Mouse (Mus musculus) liver, postnatal 0 days (tissue): ENCODE data around the gene Elp4.

ENCODE experiments used
- CTCF ChIP-seq: sonication (generic); IDR thresholded peaks from 2 replicates; pipeline ENCODE4 v1.5.1; 2016; ENCODE audit warnings: antibody characterized with exemption, low read depth
- EP300 ChIP-seq: IDR thresholded peaks from 2 replicates; pipeline ENCODE4 v1.6.1; 2016; ENCODE audit warnings: antibody characterized with exemption, low read depth, mild to moderate bottlenecking

- TF ChIP-seq CTCF = no peak
- TF ChIP-seq EP300 = no peak
These were observed 177.7 kb downstream of the Elp4 start for GRCm38 (mm10) chr2:105726657-105727056.
